Mouse (Mus musculus) c-Kit-positive CD71-positive TER-119-negative erythroid progenitor cells, embryonic 14.5 days (primary cell): ENCODE measurements around the gene Map3k4.
"Not testable (repeated sequence)": the region's sequence is repeated elsewhere in the genome, so short reads cannot be mapped to it uniquely, and the experiment has no call there.

ENCODE experiments used
- DNase-seq: peaks from one replicate; pipeline ENCODE4 v3.0.0-alpha.2; 2013; ENCODE audit warnings: low read depth

Map3k4 gene

DNA sequence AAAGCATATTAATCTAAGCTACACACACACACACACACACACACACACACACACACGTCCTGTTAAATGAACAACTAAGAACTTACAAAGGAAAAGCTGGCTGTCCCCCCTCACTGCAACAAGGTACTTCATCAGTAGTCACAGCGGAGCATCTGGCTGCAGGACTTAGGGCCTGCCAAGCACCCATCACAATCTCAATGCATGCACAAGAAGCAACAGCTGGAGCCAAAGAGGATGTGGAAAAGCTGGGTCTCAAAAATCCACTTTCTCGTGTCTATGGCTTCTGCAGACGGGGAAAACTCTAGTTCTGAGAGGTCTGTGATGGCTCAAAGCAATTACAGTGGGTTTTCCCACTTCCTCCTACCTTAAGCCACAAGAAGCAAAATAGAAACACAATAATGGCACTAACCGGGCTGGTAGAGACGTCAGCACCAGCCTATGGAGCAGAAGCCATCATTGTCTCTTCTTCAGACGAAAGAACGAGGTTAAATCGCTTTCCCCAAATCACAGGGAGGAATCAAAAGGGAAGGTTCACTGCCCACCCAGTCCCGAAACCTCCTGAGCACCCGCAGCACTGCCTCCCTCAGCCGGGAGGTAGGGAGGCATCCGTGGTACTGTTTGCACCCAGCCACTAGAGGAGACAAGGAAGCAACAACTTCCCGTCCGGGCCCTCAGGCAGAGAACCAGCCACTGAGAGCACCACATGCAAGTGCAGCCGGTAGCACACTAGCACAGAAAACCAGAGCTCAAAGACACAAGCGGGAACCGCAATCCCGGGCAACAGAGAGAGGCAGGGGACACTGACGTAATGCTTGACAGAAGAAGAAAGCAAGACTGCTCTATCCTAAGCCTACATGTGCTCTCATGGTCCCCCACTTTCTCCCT, 11.1 kb downstream of the Map3k4 start:
- no peak for DNase-seq

DNA sequence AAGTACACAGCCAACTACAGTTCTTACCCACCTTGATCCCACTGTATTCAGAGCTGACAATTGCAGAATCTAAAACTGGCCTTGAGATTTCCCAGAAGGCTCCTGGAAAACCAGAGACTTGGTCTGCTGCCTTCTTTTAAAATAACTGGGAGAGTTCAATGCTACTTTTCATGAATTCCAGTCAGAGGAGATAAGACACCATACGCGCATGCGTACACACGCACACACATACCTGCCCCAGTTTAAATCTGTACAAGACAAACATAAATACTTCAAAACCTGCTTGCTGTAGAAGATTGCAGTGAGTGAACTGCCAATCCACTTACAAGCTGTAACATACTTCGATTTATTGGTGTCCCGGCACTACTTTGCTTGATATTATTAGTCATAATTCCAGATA, 13.9 kb downstream of the Map3k4 start:
- no peak for DNase-seq

DNA sequence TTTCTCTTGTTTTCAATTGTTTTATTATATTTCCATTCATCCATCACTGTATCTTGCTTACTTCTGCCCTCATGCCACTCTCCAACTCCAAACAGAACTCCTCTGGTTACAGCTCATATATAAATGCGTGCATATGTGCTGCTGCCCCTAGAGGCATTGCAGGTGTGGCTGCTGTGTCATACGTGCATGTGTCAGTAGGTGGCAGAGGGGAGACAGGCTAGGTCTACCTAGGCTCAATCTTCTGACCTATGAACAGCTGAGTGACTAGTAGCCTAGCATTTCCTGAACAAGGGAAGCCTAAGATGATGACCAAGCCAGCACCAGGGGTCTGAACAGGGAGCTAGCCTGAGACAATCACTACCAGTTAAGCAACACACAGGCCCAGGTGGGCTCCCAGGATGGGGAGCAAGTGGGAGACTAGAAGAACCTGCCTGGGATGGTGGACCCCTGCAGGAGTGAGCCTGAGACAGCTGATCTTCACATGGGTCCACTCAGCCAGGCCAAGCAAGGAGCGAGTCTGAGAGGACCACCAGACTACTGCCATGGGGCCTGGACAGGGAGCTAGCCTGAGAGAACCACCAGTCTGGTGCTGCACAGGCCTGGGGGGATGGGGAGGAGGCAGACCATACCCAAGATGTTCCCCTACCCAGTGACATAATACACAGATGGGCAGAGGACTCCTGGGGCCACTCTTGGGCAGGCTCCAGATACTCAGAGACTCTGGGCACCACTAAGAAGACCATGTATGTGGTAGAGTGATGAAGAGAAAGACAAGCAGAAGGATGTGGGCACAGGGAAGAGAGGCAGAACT, 17.5 kb downstream of the Map3k4 start:
- no peak for DNase-seq

DNA sequence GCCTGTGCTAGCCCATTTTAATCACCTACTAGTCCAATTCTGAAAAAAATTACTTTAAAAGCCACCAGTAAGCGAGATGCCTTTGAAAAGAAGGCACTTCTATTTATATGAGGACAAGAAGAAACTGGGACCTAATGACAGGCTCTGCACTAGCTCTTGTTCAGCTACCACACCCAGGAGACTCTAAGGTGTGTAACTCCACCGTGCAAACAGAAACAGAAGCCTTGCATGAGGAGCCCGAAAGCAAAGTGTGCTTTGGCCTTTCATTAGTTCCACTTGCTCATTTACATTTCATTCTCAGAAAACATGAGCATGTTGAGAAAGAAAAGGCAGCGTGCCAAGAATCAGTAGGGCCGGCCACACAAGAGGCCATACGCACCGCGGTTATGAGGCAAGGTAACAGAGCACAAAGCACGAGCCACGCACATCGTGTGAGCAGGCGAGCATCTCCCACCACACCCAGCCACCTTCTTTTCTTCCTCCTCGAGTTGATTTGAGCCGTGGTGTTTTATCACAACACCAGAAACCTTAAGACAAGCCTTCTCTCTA, 18.4 kb downstream of the Map3k4 start:
- no peak for DNase-seq

DNA sequence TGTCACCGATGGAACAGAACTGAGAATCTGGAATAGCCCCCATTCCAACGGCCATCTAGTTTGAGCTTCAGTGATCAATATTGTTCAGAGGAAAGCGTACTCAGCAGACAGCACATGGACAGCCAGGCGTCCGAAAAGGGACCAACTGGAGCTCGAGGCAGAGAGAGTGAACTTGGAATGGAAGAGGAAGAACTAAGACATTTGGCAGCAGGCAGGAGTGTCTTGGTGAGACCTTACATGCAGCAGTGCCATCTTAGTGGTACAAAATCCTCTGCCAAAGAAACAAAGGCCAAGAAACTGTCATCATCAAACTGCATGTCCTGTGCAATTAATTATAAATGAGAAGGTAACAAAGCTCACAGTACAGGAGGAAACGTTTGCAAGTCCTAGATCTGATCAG, 19.2 kb downstream of the Map3k4 start:
- DNase-seq, result no peak

DNA sequence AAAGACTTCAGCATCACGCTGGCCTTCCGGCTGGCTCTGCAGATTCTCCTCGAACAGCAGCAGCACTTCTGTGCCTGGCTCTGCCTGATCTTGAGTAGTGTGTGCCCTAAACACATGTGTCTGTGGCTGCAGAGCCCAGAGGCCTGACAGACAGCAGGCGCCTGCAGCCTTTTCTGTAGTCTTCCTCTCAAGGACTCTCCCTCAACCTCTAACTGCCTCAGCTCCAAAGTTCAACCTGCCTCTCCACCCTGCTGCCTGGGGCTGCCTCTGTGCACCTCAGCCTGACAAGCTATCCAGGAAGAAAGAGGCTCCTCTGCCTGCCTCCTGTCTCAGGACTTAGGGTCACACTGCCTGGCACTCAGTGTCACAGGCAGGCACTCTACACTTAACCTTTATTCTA, 20.6 kb downstream of the Map3k4 start:
- no peak for DNase-seq

DNA sequence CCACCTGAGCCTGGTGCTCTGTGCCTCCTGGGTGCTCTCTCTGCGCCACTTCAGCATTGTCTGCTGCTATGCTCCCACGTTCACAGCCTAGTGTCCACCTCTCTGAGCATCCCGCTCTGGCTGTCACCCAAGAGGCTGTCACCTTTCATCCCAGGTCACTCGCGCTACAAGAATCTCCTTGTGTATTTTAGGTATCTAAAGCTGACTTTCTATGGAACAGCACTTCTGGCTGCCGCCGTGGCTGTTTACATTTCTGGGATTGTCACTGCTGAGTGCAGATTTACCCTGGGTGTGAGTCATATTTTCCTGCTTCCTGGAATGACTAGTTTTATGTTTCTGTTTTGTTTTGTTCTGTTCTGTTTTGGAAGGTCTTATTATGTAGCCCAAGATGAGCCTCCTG, 21.3 kb downstream of the Map3k4 start:
- no peak for DNase-seq

DNA sequence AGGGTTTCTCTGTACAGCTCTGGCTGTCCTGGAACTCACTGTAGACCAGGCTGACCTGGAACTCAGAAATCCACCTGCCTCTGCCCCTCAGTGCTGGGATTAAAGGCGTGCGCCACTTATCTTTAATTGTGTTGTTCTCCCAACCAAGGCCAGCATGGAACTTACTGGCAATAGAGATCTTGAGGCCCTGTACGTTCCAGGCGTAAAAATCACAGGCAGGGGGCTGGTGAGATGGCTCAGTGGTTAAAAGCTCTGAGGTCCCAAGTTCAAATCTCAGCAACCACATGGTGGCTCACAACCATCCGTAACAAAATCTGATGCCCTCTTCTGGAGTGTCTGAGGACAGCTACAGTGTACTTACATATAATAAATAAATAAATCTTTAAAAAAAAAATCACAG, 22.7 kb downstream of the Map3k4 start:
- DNase-seq, result not testable (repeated sequence)

DNA sequence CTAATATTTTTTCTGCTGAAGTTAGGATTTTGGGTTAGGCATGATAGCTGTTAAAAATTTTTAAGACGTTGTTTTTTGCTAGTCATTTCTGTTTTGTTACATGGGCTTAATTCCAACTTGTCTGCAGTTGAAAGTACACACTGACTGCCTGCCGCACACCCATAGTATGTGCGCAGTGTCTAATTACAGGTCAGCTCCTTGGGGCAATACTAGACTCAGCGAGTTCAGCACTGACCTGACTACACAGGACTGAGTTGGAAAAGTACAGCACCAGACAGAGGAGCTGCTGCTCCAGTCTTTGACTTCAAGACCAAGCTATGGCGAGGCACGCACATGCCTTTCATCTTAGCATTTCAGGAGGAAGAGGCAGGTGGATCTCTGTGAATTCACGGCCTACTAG, 24.2 kb downstream of the Map3k4 start:
- no peak for DNase-seq

DNA sequence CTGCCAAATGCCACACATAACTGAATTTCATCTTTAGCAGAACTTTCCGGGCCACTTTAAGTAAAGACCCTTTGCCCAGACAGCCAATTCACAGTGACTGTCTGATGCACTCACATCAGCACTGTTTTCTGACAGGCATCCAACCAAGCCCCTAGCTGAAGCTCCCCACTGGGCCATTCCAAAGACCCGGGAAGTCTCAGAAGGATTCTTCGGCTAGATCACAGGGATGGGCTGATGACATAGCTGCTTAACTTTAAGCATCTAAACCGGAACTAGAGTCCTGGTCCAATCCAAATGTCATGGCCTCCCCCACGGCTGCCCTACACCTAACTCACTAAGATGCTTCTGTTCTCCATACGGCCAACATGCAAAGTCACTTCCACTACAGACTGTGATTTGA, 25.0 kb downstream of the Map3k4 start:
- DNase-seq, result no peak

DNA sequence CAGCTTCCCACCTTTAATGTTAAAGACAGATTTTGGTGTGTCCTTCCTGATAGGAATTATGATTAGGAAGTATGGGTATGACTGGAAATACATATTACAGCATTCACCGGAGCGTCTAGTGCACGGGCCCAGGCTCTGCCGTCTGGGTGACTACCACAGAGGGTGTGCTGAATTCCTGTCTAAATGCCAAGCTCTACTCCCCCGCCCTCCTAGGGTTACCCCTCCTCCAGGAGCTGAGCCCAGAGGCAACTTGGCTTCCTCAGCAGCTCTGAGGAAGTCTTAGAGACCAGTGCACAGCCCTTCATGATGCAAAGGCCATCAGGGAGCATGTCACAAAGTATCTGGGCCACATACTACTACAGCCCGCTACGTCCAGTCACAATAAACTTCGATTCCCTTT, 25.7 kb downstream of the Map3k4 start:
- DNase-seq, result no peak

DNA sequence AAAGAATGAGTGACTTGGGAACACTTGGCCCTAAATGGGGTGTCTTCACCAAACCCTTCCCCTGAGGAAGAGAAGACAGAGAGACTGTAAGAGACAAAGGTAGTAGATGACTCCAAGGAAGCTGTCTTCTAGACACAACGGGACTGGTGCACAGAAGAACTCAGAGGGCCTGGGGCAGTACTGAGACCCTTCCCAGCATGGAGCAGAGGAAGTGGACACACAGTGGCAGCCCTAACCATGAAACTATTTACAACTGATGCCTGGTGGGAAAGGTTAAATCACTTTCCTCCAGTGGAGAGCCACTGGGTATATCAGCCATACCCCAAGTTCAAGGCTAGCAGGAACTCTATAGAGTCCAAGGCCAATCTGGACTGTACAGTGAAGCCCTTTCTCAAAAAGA, 26.2 kb downstream of the Map3k4 start:
- no peak for DNase-seq

DNA sequence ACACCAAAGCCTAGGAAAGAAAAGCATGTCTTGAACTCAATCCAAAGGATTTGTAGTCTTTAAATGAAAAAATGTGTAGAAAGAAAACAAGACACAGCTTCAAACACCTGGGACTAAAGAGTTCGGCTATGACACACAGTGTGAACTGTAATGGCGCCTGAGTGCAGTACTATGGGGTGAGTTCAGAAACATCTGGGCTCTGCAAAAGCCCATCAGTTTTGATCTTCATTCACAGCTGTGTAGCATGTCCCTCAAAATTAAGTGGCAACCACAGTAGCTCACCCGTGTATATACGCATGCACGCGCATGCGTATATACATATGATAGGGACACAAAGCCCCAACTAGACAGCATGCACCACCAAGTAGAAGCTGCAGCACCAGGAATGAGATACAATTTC, 27.4 kb downstream of the Map3k4 start:
- no peak for DNase-seq

DNA sequence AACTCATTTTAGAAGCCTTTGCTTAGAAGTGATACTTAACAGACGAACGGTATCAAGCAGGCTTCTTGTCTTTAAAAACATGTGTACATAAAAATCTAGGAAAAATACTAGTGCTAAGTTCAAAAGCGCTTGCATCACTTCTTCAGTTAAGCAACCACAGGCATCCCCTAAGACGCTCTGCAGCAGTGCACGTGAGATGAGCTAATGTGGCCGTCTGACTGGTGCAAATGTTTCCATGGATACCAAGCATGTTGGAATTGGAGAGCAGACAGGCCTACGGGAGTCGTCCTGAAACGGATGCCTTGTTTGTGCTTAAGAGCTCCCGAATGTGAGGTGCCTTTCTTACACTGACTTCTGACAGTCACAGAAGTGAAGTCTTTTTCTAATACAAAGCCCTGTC, 27.9 kb downstream of the Map3k4 start:
- DNase-seq, result no peak

DNA sequence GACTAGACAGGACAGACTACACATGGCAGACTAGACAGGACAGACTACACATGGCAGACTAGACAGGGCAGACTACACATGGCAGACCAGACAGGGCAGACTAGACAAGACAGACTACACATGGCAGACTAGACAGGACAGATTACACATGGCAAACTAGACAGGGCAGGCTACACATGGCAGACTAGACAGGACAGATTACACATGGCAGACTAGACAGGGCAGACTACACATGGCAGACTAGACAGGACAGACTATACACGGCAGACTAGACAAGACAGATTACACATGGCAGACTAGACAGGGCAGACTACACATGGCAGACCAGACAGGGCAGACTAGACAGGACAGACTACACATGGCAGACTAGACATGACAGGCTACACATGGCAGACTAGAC, 28.8 kb downstream of the Map3k4 start:
- DNase-seq, result not testable (repeated sequence)

DNA sequence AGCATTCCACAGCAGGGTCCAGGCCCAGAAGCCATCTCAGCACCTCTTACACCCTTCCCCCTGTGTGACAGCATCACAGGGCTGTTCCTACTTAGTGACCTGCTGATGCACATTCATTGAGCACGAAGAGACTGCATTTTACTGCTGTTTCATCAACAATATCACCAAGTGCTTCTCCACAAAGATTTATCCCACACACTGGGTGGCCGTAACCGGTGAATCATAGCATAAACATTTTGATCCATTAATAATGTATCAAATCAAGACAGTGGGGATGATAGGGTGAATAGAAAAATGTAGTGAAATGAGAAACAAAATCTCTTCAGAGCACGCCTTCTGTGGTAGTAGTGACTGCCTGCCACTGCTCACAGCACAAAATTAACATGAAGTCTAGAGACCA, 29.7 kb downstream of the Map3k4 start:
- no peak for DNase-seq

DNA sequence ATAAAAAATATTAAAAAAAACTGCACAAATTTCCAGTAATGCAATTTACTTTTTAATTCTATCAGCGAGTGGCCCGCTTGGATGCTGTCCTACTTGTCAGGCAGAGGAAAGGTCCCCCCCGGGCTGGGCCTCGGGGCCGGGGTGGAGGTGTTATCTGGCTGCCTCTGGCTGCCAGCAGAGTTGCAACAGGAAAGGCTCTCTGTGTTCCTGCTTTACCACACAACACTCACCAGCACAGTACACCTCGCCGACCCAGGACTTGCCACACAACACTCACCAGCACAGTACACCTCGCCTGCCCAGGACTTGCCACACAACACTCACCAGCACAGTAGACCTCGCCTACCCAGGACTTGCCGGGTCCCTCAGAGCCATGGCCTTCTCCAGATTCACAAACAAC, 38.8 kb downstream of the Map3k4 start:
- DNase-seq, result no peak

DNA sequence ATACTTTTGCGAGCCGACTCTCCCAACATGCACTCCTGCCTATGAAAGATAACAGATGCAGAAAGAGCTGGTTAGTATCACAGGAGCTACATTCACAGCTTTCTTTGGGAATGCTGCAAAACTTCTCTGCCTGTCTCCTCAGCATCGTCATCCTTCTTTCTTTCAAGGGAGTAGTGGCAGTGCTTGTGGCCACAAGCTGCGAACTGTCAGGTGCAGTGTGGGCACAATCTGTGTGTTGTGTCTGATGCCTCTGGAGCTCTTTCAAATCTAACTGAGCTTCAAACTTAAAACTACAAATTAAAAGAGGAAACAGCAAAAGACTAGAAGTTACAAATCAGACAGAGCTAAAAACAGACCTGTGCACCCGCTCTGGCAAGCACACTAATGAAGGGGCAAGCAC, 40.5 kb downstream of the Map3k4 start:
- no peak for DNase-seq

DNA sequence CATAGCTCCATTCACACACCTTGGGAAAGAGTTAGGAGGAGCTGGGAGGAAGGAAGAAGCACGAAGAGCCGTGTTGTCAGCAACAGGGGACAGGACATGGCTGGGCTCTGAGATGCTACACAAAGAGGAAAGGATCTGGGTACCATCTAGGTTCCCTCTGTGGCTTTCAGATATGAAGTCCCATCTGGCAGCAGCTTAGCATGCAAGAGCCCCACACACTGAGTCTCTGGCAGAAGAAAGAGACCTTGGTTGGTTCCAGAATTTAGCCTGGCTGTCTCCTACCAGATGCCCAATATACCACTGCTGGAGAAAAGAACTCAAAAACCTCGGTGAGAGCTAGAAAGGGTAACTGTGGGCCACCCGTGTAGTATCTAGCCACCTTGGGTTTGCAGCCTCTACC, 41.3 kb downstream of the Map3k4 start:
- no peak for DNase-seq

DNA sequence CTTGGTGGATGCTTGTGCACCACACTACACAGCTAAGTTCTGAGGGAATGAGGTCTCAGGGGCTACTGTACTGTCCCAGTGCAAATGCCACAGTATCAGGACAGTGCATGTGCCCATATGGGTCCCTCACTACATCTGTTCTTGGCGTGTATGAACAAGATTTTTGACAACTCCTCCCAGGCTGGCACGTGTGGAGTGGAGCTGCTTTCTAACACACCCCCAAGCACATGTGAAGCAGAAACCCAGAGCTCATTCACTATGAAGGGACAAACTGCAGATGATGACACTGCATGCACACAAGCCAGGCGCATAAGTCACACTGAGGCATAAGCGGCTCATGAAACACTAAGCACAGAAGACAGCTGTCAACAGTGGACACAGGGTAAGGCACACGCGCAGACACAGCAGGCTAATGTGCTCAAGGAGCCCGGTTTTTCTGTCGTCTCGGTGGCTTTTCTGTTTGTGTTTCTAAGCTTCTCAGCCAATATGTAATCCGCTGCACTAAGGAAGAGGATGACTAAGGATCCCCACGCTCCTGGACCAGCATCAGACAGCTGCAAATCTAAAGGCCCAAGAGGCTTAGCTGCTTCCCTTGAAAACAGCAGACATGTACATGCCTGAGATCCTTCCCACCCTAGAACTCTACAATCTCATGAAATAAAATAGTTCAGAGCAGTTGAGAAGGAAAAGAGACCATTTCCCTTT, 41.9 kb downstream of the Map3k4 start:
- DNase-seq, result no peak

DNA sequence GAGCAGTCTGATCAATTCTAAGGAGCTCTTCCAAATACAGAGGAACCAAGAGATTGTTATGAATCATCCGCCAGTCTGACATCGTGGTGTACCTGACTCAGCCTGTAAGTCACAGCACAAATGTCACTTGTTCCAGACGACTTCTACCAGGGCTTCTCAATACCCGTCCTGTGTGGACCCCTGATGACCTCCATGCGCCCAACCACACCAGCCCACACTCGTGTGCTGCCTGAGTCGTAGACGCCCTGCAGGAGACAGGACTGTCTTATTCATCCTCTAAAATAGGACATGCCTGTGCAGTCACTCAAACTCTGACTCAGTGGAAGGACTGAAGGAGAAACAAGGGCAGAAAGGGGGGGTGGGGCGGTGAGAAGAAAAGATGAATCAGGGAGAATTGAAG, 42.8 kb downstream of the Map3k4 start:
- DNase-seq, result no peak

DNA sequence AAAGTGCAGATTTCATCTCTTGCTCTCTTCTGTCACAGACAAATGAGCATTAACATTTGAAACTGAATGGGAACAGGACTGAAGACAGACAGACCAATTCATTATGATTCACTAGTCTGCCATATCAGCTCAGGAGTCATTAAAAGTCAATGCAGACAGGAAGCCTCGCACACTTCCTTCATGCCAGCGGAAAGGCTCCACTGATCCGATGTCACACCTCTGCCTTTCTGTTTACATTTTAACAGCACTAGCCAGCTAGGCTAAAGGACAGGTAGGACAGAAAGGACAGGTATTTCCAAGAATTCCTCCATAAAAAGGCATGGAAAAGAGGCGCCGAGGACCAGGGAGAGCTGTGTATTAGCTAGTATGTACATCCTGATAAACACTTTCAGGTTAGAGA, 45.6 kb downstream of the Map3k4 start:
- DNase-seq, result no peak

DNA sequence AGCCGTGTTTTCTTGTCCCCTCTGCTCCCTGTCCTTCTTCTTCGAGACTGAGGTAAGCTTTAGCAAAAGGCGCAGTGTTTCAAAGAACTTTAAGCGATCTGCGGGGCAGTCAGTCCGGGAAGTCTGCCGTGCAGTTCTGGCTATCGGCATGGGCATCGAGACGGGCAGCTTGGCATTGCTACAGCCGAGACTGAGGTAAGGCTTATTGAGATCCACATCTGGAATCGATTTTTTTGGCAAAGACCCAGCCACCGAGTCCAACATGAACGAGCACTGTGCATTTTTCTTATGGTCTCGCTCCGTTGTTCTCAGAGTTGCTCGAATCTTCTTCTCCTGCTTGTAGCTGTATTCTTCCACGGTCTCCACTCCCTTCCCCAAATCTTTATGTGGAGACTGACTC, 46.8 kb downstream of the Map3k4 start:
- DNase-seq, result no peak
